Mouse (Mus musculus) erythroblast, embryonic 14.5 days (primary cell): Measurements from ENCODE around the gene Plcxd2. TPM values are rescaled to one million over a fixed set of nuclear protein-coding genes. Genes with fewer than 3 reads are reported as not detected.

Experiments used
- H3K27me3 ChIP-seq: 2 replicates; pipeline ENCODE4 v1.6.1; 2012; ENCODE audit warnings: inconsistent platforms; ENCODE audit not compliant: control insufficient read depth
- H3K36me3 ChIP-seq: 2 replicates; pipeline ENCODE4 v1.6.1; 2012; ENCODE audit warnings: mild to moderate bottlenecking, inconsistent platforms; ENCODE audit not compliant: control insufficient read depth
- H3K4me1 ChIP-seq: 2 replicates; pipeline ENCODE4 v1.6.1; 2012; ENCODE audit warnings: inconsistent platforms; ENCODE audit not compliant: control insufficient read depth
- H3K4me3 ChIP-seq: replicated peaks from 2 replicates; pipeline ENCODE3; 2012; ENCODE audit warnings: moderate library complexity, mild to moderate bottlenecking, inconsistent platforms
- H3K9me3 ChIP-seq: 2 replicates; pipeline ENCODE4 v1.6.1; 2012; ENCODE audit warnings: low read length, inconsistent platforms, mixed read lengths; ENCODE audit not compliant: control insufficient read depth
- GATA1 ChIP-seq: IDR thresholded peaks from 2 replicates; pipeline ENCODE4 v1.6.1; 2012; ENCODE audit warnings: low read length, inconsistent platforms, mixed read lengths
- TAL1 ChIP-seq: IDR thresholded peaks from 3 replicates; pipeline ENCODE4 v1.6.1; 2012; ENCODE audit warnings: low read length, inconsistent platforms, mixed read lengths
- polyA plus RNA-seq: library from polyadenylated mRNA; stranded (reverse); fragments of >175 nt; gene quantifications from 2 replicates; pipeline ENCODE4 v1.2.3, GENCODE M21; 2012

The Plcxd2 gene
- polyA plus RNA-seq, 1 experiment = under 0.01 TPM

DNA sequence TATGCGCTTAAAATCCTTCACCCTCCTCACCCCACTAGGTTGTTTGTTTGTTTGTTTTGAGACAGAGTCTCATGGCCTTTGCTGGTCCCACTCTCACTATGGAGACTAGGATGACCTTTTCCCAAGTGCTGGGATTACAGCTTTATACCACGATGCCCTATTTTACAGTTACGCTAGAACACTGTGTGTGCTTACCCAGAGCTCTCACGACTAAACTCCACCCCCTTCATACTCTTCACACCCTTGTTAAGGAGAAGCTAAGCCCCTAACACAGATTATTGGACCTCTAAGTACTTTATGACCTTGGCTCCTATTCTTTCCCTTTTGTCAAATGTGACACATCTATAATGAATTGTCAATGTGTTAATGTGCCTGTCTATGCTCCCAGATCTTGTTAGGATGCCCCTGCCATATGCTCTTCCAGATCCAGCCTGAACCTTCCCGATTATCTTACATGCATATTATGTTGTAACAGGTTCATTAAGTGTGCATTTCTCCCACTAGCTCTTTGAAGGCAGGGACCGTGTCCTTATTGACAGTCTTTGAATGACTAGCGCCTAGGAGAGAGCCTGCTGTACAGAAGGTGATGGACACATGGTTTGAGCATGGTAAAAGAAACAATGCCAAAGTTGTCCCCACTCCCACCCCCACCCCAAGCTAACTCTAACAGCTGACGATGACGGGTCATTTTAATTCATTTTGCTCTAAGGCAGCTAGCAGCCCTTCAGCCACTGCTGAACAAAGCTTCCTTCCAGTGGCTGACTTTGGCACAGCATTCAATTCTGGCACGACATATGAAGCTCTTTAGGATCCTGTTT, 10.4 kb downstream of the Plcxd2 start:
- no peaks in the 10 kb centered on the region for H3K9me3 ChIP-seq
- TF ChIP-seq GATA1 = no peak
- TF ChIP-seq TAL1 = no peak
- H3K36me3 ChIP-seq = no peaks in the 10 kb centered on the region; the same call in 1 of the 2 replicates
- no peaks in the 10 kb centered on the region for H3K27me3 ChIP-seq
- H3K4me1 ChIP-seq = no peaks in the 10 kb centered on the region
- no peak overlapping the region for H3K4me3 ChIP-seq

DNA sequence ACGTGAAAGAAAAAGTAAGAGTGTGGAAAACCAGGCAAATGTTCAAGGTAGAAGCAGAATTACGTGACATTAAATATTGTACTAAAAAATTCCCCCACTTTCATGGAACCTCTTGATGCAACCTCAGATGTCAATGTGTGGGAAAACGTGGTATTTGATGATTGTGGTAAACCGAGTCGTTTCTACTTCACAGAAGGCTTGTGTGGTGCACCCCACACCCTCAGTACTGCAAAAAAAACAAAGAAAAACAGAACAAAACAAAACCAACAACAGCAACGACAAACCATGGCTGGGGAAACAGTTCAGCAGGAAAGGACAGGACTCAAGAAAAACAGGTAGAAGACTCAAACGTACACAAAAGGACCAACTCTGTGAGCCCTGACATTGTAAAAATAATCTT, 11.8 kb downstream of the Plcxd2 start:
- no peak for TF ChIP-seq GATA1
- no peak for TF ChIP-seq TAL1
- no peaks in the 10 kb centered on the region; the same call in 1 of the 2 replicates for H3K36me3 ChIP-seq
- no peaks in the 10 kb centered on the region for H3K27me3 ChIP-seq
- no peaks in the 10 kb centered on the region for H3K9me3 ChIP-seq
- no peaks in the 10 kb centered on the region for H3K4me1 ChIP-seq
- no peak overlapping the region for H3K4me3 ChIP-seq

DNA sequence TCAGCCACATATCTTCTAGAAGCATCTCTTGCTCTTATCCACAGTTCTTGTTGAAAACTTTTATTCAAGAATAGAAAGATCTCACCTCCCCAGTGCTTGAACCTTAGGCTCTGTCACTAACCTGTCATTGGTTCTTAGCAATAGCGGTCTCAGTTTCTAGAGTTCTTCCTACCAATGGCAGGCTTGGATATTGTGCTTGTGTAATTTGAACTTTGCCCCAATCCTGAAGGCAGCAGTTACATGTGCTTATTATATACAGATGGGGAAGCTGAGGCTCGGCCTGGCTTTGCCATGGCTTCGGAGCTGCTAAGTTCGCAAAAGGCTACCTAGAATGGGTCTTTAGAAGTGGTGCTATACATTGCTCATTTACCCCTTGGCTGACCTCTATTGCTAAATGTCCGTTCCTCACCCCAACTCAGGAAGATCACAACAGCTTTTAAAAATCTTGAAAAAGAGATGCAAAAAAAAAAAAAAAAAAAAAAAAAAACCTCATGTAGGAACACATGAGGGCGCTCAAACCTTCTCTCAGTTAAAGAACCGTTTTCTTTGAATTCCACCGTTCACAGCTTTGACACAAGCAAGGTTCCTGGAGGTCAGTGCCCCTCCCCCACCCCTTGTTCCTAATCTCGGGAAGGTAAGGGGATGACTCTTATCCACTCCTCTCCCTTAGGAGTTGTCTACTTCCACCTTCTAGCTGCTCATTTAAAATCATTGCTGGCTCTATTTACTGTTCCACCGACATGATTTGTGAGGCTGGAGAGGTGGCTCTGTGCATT, 18.9 kb downstream of the Plcxd2 start:
- TF ChIP-seq GATA1 (no peak), TAL1 (no peak)
- Histone ChIP-seq H3K4me3 (no peak overlapping the region), H3K4me1 (no peaks in the 10 kb centered on the region), H3K27me3 (no peaks in the 10 kb centered on the region), H3K36me3 (no peaks in the 10 kb centered on the region), H3K9me3 (no peaks in the 10 kb centered on the region)

DNA sequence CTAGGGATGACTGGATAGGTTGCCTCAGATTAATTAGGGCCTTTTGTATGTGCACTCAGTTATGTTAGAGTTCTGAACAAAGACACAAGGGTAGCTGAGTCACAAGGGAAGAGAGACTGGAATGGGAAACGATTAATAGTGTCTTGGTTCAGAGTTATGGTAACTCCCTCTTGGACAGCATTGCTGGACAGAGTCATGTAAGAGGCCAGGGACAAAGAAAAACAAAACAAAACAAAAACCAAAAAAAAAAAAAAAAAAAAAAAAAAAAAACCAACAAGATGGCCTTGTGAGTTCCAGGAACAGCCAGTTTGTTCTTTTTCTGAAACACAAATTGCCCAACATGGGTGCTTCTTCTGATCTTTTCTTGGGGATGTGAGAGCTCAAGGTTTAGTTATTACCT, 23.8 kb downstream of the Plcxd2 start:
- TF ChIP-seq GATA1 (no peak), TAL1 (no peak)
- Histone ChIP-seq H3K4me1 (no peaks in the 10 kb centered on the region), H3K27me3 (no peaks in the 10 kb centered on the region), H3K36me3 (no peaks in the 10 kb centered on the region), H3K4me3 (no peak overlapping the region), H3K9me3 (no peaks in the 10 kb centered on the region)

DNA sequence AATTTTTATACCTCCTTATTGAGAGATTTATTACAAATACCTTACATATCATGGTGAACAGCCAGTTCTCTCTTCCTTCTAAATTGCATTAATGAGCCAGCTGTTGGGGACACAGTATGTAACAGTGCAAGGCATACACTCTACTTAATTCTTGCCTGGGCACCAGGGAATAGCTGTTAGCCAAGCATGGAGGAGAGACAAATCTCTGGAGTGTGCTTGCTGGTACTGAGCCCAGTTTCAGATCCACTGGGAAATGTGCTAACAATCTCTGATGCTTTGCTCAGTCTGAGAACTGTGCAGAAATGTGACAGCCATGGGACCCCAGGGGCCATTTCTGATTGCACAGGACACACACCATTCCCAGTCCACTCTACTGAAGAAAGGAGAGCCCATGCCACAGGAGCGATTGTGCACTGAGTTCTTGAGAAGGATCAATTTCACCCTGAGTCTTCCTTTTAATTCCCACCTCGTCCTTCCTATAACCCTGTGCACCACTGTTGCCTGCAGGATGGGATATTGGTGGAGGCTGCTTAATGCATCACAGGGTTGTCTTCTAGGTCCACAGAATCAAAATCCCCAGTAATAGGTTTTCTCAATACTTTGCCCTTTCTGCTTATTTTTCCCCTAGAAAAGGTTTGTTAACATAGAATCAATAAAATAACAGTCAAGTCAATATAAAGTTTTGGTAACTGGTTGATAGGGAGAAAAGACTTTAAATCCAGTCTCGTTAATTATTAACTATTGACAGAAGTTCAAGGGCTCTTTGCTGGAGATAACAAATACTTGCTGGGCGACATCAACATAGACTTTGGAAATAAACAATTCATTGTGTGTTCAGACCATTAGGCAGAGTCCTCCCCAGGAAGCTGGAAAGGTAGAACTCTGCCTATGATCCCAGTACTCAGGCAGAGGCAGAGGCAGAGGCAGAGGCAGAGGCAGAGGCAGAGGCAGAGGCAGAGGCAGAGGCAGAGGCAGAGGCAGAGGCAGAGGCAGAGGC, 25.1 kb downstream of the Plcxd2 start:
- no peaks in the 10 kb centered on the region for H3K4me1 ChIP-seq
- TF ChIP-seq TAL1 (no peak), GATA1 (no peak)
- H3K9me3 ChIP-seq = no peaks in the 10 kb centered on the region

DNA sequence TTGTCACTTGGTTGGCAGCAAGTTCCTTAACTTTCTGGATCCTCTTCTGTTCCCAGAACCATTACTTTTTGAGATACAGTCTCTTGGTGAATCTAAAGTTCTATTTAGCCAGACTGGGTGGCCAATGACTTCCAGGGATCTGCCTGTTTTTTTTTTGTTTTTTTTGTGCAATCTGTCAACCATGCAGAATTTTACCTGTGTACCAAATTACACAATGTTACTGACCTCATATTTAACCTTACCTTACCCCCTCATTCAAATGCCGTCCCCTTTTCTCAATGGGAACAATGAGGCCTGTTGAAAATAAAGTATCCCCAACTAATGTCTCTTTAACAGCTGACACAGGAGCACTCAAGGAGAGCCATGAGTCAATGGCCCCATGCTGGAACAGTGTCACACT, 33.8 kb downstream of the Plcxd2 start:
- Histone ChIP-seq H3K27me3 (no peaks in the 10 kb centered on the region), H3K4me3 (no peak overlapping the region), H3K4me1 (no peaks in the 10 kb centered on the region), H3K9me3 (no peaks in the 10 kb centered on the region), H3K36me3 (no peaks in the 10 kb centered on the region; the same call in 1 of the 2 replicates)
- no peak for TF ChIP-seq GATA1
- TF ChIP-seq TAL1 = no peak

More for the DNA sequence above, 25.1 kb downstream of the Plcxd2 start:
- Histone ChIP-seq H3K27me3 (no peaks in the 10 kb centered on the region), H3K4me3 (no peak overlapping the region), H3K36me3 (no peaks in the 10 kb centered on the region; the same call in 1 of the 2 replicates)

DNA sequence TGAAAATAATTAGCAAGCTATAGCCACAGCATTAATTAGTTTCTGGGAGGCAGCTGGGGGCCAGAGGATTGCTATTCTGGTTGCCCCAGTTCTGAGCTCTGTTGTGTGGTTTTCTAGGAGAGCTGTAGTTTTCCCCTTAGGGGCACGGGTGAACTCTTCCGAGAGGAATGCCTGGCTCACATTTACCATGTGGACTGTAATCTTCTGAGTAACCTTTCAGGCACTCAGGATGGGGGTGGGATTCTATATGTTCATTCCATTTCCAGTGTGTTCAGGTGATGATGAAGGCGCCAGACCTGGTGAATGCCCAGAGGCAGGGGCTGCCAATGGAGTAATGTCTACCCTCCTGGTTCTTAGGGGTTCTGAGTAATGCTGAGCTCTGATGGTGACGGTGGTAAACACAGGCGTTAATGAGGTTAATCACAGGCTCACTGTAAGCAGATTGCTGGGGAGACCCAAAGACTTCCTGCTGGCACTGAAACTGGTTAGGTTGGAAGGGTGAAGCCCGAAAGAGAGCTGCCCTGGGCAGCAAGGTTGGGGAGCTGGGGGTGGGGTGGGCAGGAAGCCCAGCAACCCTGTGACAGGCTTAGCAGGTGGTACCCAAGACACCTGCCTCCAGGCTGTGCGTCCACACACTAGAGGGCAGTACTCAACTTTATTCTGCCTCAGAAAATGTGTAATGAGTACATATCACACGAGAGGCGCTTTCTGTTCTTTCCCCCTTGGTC, 35.9 kb downstream of the Plcxd2 start:
- no peak overlapping the region for H3K4me3 ChIP-seq
- TF ChIP-seq GATA1 (no peak), TAL1 (no peak)
- no peaks in the 10 kb centered on the region; the same call in 1 of the 2 replicates for H3K36me3 ChIP-seq
- no peaks in the 10 kb centered on the region for H3K27me3 ChIP-seq
- no peaks in the 10 kb centered on the region for H3K9me3 ChIP-seq
- H3K4me1 ChIP-seq = no peaks in the 10 kb centered on the region

DNA sequence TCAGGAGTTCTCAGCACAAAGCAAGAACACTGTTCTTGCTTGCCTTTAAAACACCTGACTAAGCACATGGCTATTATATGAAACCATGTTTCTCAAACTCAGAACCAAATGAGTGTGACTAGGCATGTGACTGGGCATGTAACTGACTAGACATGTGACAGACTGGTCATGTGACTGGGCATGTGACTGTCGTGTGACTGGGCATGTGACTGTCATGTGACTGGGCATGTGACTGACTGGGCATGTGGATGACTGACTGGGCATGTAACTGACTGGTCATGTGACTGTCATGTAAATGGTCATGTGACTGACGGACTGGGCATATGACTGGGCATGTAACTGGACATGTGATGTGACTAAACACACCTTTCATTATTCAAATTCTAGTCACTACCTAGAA, 39.8 kb downstream of the Plcxd2 start:
- Histone ChIP-seq H3K36me3 (no peaks in the 10 kb centered on the region; the same call in 1 of the 2 replicates), H3K27me3 (no peaks in the 10 kb centered on the region), H3K4me1 (no peaks in the 10 kb centered on the region), H3K4me3 (no peak overlapping the region), H3K9me3 (no peaks in the 10 kb centered on the region)
- no peak for TF ChIP-seq TAL1
- TF ChIP-seq GATA1 = no peak
